Mouse (Mus musculus) kidney, embryonic 14.5 days (tissue): ENCODE measurements around the gene Spaca9. TPM values are rescaled to one million over a fixed set of nuclear protein-coding genes. Genes with fewer than 3 reads are reported as not detected.

Experiments used
- ATAC-seq: fragments of 200-750 bp; cut with Nextera tagmentation; 2 replicates; pipeline ENCODE4 v1.8.0; 2017; ENCODE audit warnings: moderate number of reproducible peaks, mild to moderate bottlenecking, moderate TSS enrichment, moderate library complexity; ENCODE audit not compliant: low FRiP score, low TSS enrichment
- H3K27ac ChIP-seq: fragments of 300-500 bp; sonication (generic); 2 replicates; pipeline ENCODE4 v1.5.1; 2014; ENCODE audit warnings: low read depth, mild to moderate bottlenecking, low read length, moderate library complexity, mixed read lengths
- H3K27me3 ChIP-seq: fragments of 300-500 bp; sonication (generic); 2 replicates; pipeline ENCODE4 v1.6.1; 2014; ENCODE audit warnings: mild to moderate bottlenecking, low read length; ENCODE audit not compliant: control insufficient read depth, insufficient read depth
- H3K36me3 ChIP-seq: fragments of 300-500 bp; sonication (generic); 2 replicates; pipeline ENCODE4 v1.6.1; 2014; ENCODE audit warnings: low read length, mixed read lengths; ENCODE audit not compliant: control insufficient read depth, insufficient read depth
- H3K4me1 ChIP-seq: fragments of 300-500 bp; sonication (generic); 2 replicates; pipeline ENCODE4 v1.6.1; 2014; ENCODE audit warnings: low read length, mixed read lengths; ENCODE audit not compliant: control insufficient read depth, insufficient read depth
- H3K4me2 ChIP-seq: fragments of 300-500 bp; sonication (generic); replicated peaks from 2 replicates; pipeline ENCODE4 v1.6.1; 2014; ENCODE audit warnings: low read depth, mild to moderate bottlenecking, low read length
- H3K4me3 ChIP-seq: fragments of 300-500 bp; sonication (generic); 2 replicates; pipeline ENCODE4 v1.5.1; 2014; ENCODE audit warnings: mild to moderate bottlenecking, low read length
- H3K9ac ChIP-seq: fragments of 300-500 bp; sonication (generic); 2 replicates; pipeline ENCODE4 v1.6.1; 2014; ENCODE audit warnings: low read depth, mild to moderate bottlenecking, low read length, moderate library complexity
- H3K9me3 ChIP-seq: fragments of 300-500 bp; sonication (generic); 2 replicates; pipeline ENCODE4 v1.6.1; 2016; ENCODE audit warnings: low read length; ENCODE audit not compliant: control insufficient read depth
- WGBS: fragments of 180-500 bp; shearing (Covaris S2); extraction: QIAGEN DNeasy Blood & Tissue Kit; methylation state at CpG from one replicate; pipeline ENCODE4 v1.1.7; 2014; 5-methylcytosine and 5-hydroxymethylcytosine counted together
- polyA plus RNA-seq: library from polyadenylated mRNA; unstranded; fragments of >200 nt; fragmentation: Nextera tagmentation; extraction: Ambion mirVana; gene quantifications from 2 replicates; pipeline ENCODE4 v1.2.1, GENCODE M21; 2014

Gene Spaca9
- polyA plus RNA-seq, 1 experiment from 2014 or later: 4.9 TPM

GRCm38 (mm10) chr2:28723912-28724311 is 24.4 kb upstream of the Spaca9 start:
- 48% methylated on average over 9 of the region's 9 CpGs for WGBS
- Histone ChIP-seq H3K27ac (no peak overlapping the region), H3K36me3 (no peaks in the 10 kb centered on the region), H3K9me3 (no peaks in the 10 kb centered on the region), H3K27me3 (0 out of 2 replicates have a peak, but pooled peaks cover 3% of the 10 kb centered on the region), H3K9ac (no peak overlapping the region), H3K4me3 (no peak overlapping the region), H3K4me1 (0 out of 2 replicates have a peak, but pooled peaks cover 3% of the 10 kb centered on the region), H3K4me2 (no peak overlapping the region)
- ATAC-seq: no peak

- Histone ChIP-seq H3K4me3 (no peak overlapping the region), H3K4me2 (no peak overlapping the region), H3K36me3 (no peaks in the 10 kb centered on the region), H3K9ac (no peak overlapping the region), H3K27ac (no peak overlapping the region), H3K27me3 (no peaks in the 10 kb centered on the region), H3K9me3 (no peaks in the 10 kb centered on the region), H3K4me1 (0 out of 2 replicates have a peak, but pooled peaks cover 1% of the 10 kb centered on the region)
- no peak for ATAC-seq
- 93% methylated on average over 8 of the region's 8 CpGs for WGBS
Observed at GRCm38 (mm10) chr2:28722419-28722818, 22.9 kb upstream of the Spaca9 start.

- WGBS: 89% methylated on average over 8 of the region's 8 CpGs
- no peaks in the 10 kb centered on the region for H3K36me3 ChIP-seq
- ATAC-seq: no peak
- H3K27ac ChIP-seq: no peak overlapping the region
- no peaks in the 10 kb centered on the region for H3K27me3 ChIP-seq
- no peak overlapping the region for H3K9ac ChIP-seq
- no peak overlapping the region for H3K4me3 ChIP-seq
- no peaks in the 10 kb centered on the region; the same call in 1 of the 2 replicates for H3K4me1 ChIP-seq
- no peaks in the 10 kb centered on the region for H3K9me3 ChIP-seq
- no peak overlapping the region for H3K4me2 ChIP-seq
Observed at GRCm38 (mm10) chr2:28713036-28713435, 13.5 kb upstream of the Spaca9 start.

GRCm38 (mm10) chr2:28706787-28707186 is 7.3 kb upstream of the Spaca9 start:
- H3K4me2 ChIP-seq: no peak overlapping the region
- no peak overlapping the region for H3K27ac ChIP-seq
- no peaks in the 10 kb centered on the region for H3K27me3 ChIP-seq
- H3K9ac ChIP-seq: no peak overlapping the region
- no peaks in the 10 kb centered on the region for H3K36me3 ChIP-seq
- H3K4me3 ChIP-seq: no peak overlapping the region
- 31% methylated on average over 6 of the region's 6 CpGs for WGBS
- no peak for ATAC-seq
- H3K9me3 ChIP-seq: no peaks in the 10 kb centered on the region
- H3K4me1 ChIP-seq: peaks cover 2% of the 10 kb centered on the region; the same call in 1 of the 2 replicates

GRCm38 (mm10) chr2:28706106-28706636 is 6.6 kb upstream of the Spaca9 start:
- 38% methylated on average over 8 of the region's 8 CpGs for WGBS
- H3K36me3 ChIP-seq: no peaks in the 10 kb centered on the region
- no peaks in the 10 kb centered on the region for H3K9me3 ChIP-seq
- H3K4me1 ChIP-seq: peaks cover 2% of the 10 kb centered on the region; the same call in 1 of the 2 replicates
- ATAC-seq: no peak
- H3K27ac ChIP-seq: no peak overlapping the region
- H3K9ac ChIP-seq: no peak overlapping the region
- no peak overlapping the region for H3K4me2 ChIP-seq
- no peak overlapping the region for H3K4me3 ChIP-seq
- H3K27me3 ChIP-seq: no peaks in the 10 kb centered on the region

- 80% methylated on average over 8 of the region's 8 CpGs for WGBS
- H3K27ac ChIP-seq: no peak overlapping the region
Observed at GRCm38 (mm10) chr2:28701646-28702262, 2.2 kb upstream of the Spaca9 start.

DNA sequence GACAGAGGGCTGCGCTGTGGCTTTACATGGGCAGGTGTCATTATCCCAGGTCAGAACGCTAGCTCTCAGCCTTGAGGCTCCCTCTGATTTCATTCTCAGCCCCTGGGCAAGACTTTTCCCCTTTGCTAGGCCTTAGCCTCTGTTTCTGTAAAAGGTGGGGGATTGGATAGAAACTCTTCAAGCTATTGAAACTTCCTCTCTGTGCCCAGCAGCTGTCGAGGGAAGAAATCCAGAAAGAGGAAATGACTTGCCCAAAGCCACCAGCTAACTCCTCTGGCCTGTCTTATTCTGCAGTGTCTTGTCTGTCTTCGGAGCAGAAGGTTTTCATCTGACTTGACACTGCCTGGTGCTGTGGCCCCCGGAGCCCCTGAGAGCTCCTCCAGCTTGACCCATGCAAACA is 961 bp downstream of the Spaca9 start:
- H3K9me3 ChIP-seq: no peaks in the 10 kb centered on the region
- no peak overlapping the region for H3K4me2 ChIP-seq
- H3K36me3 ChIP-seq: no peaks in the 10 kb centered on the region
- peaks cover 18% of the 10 kb centered on the region for H3K4me1 ChIP-seq
- no peaks in the 10 kb centered on the region for H3K27me3 ChIP-seq
- WGBS: 56% methylated on average over 5 of the region's 5 CpGs
- H3K27ac ChIP-seq: no peak overlapping the region
- peak overlapping the region; percentile 20; the same call in 1 of the 2 replicates for H3K9ac ChIP-seq
- no peak for ATAC-seq
- H3K4me3 ChIP-seq: no peak overlapping the region

More at GRCm38 (mm10) chr2:28701646-28702262, 2.2 kb upstream of the Spaca9 start:
- H3K4me2 ChIP-seq: no peak overlapping the region
- no peak overlapping the region for H3K9ac ChIP-seq
- ATAC-seq: no peak
- no peaks in the 10 kb centered on the region for H3K27me3 ChIP-seq
- no peaks in the 10 kb centered on the region for H3K36me3 ChIP-seq
- H3K9me3 ChIP-seq: no peaks in the 10 kb centered on the region
- H3K4me1 ChIP-seq: peaks cover 18% of the 10 kb centered on the region
- no peak overlapping the region for H3K4me3 ChIP-seq

DNA sequence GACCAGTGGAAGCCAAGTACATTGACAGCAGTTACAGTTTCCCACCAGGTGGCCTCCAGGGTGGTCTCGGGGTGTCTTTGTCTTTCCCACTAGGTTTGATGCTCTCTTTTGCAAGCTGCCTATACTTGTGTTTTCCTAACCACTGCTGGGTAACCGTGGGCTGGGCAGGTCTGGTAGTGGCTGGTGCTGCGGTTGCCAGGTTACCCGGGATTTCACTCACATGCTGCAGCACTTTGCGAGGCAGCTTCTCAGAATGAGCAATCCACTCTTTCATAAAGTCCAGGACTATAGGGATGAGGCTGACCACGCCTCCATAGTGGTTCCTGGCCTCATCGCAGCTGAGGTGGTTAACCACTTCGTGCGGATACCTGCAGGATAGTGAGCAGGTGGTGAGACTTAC is 6.8 kb downstream of the Spaca9 start:
- no peak overlapping the region for H3K4me3 ChIP-seq
- H3K9ac ChIP-seq: no peak overlapping the region
- H3K9me3 ChIP-seq: no peaks in the 10 kb centered on the region
- H3K4me2 ChIP-seq: no peak overlapping the region
- H3K4me1 ChIP-seq: no peaks in the 10 kb centered on the region
- ATAC-seq: no peak
- 84% methylated on average over 9 of the region's 9 CpGs for WGBS
- H3K36me3 ChIP-seq: peaks cover 3% of the 10 kb centered on the region
- no peaks in the 10 kb centered on the region for H3K27me3 ChIP-seq
- no peak overlapping the region for H3K27ac ChIP-seq

GRCm38 (mm10) chr2:28688431-28688830 is 11.1 kb downstream of the Spaca9 start:
- H3K27ac ChIP-seq: no peak overlapping the region
- no peaks in the 10 kb centered on the region for H3K27me3 ChIP-seq
- no peak overlapping the region for H3K9ac ChIP-seq
- no peaks in the 10 kb centered on the region for H3K9me3 ChIP-seq
- WGBS: 32% methylated on average over 3 of the region's 3 CpGs
- peaks cover 43% of the 10 kb centered on the region for H3K36me3 ChIP-seq
- no peaks in the 10 kb centered on the region for H3K4me1 ChIP-seq
- ATAC-seq: no peak
- H3K4me3 ChIP-seq: no peak overlapping the region
- no peak overlapping the region for H3K4me2 ChIP-seq
